Mouse (Mus musculus) 3134 (cell line): ENCODE data around the gene Pcna.
"Not testable (repeated sequence)": the region's sequence is repeated elsewhere in the genome, so short reads cannot be mapped to it uniquely, and the experiment has no call there.

Experiments used
- DNase-seq: peaks from one replicate; pipeline ENCODE4 v3.0.0-alpha.2; 2011; ENCODE audit warnings: low spot score; ENCODE audit not compliant: insufficient read length; ENCODE audit errors: extremely low read depth

The Pcna gene

DNA sequence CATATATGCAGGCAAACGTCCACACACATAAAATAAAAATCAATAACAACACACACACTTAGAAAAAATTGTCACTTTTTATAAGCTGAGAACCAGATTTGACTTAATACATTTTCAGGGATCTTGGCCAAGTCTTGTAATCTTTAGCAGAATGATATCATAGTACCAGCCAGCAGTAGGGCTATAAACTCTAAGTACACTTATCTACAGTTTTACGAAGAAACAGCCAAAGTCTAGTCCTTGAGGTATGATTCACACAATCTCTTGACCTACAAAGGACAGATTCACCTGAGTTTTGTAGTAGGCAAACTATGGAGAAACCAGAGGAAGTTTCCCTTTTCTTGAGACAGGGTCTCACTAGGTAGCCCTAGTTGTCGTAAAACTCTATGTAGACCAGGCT, 13.7 kb downstream of the Pcna start:
- not testable (repeated sequence) for DNase-seq

DNA sequence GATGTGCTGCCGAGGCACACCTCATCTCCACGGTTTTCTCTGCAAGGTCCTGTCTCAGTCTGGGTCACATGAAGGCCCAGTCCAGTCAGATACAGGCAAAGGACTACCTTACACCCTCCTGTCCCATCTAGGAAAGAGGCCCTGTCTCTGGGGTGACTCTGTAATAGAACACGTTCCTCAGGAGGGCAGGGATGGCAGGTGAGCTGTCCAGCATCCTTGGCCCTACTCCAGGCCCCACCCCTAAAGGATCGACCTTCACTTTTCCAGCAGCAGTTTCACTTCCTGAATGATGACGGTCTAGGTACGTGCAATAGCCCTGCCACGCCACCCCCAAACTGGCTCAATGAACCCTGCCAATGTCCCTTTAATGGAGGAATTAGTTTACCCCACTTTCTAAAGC, 17.1 kb downstream of the Pcna start:
- no peak for DNase-seq

DNA sequence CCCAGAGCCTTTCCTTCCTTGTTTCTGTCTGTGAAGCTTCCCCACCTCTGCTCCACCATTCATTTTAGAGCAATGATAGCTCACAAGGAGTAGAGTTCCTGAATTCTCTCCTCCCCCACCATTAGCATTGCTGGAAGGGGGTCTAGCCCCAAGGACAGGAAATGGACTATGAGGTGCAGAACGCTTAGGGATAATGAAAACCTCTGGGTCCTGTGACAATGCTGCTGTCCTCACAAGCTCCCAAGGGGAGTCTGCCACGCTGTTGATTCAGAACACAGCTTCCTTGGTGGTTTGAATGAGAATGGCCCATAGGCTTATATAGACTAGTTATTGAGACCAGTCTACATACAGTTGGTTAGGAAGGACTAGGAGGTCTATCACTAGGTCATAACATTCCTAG, 17.8 kb downstream of the Pcna start:
- DNase-seq, result no peak

DNA sequence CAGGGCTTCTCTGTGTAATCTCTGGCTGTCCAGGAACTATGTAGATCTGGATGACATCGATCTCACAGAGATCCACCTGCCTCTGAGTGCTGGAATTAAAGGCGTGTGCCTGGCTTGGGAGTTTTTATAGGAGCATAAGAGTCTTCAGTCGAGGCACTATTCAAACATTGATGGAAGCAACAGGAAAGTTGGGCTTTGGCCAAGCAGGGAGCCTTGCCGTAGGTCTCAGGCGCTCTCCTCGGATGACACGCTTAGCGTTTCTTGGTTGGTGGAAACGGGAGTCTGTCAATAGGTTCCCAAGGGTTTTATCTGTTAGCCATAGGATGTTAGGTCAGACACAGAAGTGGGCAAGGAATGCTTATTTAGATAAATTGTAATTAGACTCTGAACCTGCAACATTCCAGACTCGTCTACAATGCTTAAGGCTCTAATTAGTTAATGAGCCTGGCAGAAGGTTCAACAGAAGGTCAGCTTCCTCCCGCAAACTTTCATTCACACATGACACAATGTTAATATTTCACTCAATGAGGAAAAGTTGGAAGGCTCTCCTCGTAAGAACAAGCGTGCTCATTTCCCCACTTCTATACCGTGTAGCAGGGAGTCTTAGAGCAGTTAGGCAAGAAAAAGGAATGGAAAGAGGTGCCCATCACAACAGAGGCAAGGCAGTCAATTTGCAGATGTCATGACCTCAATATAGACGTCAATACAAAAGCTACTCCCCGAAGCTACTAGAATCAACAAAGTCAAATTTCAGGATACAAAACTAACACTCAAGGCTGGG, 18.9 kb downstream of the Pcna start:
- DNase-seq, result no peak

DNA sequence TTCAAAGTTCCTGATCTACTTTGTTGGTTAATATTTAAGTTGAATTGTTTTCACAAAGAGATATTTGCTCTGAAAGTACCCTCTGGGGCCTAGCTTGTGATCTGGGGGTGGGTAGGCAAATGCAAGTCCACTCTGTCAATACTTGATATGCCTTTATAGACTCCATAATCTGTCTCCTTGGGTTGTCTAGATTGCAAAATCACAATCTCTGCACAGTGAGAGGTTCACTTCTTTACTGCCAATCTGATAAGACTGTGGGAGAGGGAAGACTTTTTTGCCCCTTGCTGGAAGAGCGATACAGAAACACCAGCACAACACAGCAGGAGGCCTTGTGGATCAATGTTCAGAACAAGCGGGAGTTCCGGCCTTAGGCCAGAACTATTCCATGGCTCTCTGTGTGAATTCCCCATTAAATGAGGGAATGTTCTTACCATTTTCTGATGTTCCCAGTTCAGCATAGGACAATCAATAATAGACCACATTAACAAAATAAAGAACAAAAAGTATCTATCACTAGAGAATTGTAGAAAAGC, 20.6 kb downstream of the Pcna start:
- DNase-seq, result no peak

DNA sequence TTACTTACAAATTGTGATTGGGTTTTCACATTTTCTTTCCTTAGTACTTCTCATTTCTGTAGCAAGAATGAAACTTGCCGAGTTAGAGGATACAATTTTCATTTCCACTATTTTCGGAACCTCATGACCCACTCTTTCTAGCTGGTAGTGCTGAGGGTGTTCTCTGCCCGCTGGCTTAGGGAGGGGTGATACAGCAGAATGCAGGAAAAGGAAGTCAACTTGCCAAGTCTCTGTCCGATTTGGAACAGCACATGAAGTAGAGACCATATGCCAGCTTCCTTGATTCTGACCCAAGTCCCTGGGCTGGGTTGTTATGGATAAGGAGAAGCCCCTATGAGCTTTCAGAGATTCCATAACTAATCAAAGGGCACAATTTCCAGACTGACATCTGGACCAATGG, 28.8 kb downstream of the Pcna start:
- no peak for DNase-seq

DNA sequence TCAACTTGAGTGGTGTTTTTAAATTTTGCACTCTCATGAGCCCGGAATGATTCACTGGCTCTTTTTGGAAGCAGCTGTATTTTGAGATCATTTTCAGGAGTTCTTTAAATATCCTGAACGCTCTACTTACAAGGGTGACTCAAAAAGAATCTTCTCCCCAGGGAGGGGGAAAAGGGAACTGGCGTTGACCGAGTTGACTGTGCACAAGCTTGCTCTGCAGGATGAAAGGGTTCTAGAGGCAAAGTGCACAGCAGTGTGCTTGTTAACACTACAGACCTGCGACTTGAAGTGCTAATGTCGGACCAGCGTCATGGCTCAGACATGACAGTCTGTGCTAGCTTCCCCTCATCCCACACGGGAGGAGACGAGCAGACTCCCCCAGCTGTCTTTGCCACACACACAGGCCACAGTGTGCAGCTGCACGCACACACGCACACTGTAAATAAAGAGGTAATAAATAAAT, 31.5 kb downstream of the Pcna start:
- peak; percentile 64 for DNase-seq

DNA sequence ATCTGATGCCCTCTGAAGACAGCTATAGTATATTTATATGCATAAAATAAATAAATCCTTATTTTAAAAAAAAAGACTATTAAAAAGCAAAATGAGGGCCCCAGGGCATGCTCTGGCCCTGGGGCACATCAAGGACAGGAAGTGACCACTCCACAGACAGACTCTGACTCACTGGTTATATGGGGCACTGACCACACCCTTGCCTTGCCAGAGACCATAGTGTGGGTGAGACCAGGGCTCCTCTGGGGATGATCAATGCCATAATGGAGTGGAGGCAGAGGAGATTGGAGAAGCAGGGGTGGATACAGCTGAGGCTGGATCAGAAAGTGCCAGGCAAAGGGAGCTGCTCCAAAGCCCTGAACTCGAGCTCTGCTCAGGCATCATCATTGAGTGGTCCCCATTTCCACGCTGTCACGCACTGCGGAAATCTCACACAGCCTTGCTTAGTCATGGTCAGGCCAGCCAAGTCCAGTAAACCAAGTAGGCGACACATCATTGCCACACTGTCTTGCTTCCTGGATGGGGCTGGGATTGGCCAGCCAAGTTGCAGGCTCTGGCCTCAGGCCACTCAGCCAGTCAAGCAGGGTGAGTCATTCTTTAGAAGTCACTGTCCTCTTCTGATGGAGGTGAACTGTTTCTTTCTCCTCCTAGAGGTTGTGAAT, 41.0 kb downstream of the Pcna start:
- DNase-seq, result peak; percentile 90

DNA sequence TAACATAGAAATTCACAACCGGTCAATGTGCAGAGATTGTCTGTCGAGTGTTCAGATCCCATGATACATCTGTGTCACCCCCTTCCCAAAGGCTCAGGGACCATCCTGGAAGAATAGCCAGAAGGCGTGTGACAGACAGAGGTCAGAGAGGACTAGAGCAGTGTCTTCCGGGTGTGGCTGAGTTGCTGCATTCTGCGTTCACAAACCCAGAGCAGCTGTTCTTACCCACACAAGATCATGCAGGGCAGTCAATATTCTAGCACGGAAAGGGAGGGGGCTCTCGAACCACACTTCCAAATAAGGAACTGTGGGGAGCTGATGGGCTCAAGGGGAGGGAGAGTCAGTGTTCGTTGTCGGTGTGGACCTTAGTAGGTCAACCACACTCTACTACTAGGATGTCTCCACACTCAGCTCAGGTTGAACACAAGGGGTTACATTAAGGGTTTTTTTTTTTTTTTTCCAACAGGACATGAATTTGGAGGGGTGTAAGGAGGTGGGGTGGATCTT, 42.3 kb downstream of the Pcna start:
- DNase-seq, result no peak

DNA sequence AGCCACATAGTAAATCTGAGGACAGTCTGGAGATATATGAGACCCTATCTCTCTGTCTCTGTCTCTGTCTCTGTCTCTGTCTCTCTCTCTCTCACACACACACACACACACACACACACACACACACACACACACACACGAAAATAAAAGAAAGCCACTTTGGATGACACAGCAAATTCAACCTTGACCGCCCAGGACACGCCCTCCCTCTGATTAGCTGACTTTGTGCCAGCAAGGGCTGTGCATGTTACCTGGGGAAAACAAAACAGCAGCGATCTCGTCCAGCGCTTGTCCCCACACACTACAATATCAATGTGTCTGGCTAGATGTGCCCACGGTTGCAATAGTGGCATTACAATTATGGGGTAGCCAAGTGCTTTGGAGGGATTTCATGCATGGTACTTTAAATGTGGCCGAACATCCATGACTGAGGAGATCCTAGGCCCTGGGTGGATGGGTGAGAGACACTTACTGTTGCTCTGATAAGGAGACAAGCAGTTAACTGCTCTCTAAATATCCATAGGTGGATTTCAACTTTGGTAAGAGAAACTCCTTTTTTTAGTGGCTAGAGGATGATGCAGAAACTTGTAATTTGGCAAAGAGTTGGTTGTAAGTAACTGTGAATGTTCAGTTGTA, 44.8 kb downstream of the Pcna start:
- DNase-seq, result no peak

DNA sequence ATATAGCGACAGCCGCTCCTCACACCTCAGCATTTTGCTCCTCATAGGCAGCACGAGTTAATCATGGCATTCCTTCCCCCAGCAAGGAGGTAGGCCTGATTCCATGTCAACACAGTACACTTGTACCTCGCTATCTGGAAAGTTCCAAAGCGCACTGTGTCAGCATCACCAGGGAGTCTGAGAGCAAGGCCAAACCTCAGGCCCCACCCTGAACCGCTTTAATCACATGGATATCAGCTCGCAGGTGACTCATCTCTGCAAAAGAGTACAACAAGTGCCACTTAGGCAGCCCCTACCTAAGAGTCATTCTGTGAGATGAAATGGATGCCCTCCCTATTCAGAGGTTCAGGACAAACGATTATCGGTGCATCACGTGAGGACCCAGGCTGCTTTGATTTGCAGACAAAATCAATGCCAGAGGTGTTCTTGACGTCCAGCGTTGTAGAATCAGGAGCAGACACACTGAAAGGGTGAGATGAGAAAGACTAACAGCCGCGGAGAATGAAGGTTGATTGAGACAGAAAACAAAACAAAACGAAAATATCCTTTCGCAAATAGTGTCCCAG, 46.7 kb downstream of the Pcna start:
- peak; percentile 33 for DNase-seq

DNA sequence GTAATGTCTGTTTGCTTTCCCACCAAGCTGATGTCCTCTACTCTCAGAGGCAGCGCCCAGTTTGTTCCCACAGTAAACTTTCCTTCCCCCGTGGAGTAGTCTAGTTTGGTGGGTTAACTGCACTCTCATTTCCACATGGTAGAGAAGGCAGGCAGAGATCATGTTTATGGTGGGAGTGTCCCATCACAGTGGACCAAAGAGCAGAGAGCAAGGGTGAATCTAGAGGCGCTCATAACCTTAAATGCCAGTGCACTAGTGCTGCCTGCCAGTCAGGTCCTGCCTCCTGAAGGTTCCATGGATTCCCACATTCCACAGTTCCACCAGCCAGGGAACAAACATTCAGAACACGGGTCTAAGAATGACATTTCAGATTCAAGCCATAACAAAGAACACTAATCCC, 47.6 kb downstream of the Pcna start:
- no peak for DNase-seq

DNA sequence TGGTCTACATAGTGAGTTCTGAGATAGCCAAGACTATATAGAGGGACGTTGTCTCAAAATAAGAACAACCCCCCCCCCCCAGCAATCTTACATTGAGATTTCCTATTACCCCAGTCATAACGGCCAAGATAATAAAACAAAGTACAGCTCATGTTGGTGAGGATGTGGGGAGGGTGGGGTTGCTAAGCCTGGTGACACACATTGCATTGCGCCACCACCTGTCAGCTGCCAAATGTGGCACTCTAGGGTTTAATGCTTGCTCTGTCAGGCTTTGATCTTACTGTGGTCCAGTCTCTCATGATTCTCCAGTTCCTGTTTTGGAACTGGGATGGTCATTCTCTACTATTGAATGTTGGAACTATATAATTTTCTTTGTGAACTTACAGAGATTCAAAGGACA, 49.3 kb downstream of the Pcna start:
- DNase-seq, result peak; percentile 67

DNA sequence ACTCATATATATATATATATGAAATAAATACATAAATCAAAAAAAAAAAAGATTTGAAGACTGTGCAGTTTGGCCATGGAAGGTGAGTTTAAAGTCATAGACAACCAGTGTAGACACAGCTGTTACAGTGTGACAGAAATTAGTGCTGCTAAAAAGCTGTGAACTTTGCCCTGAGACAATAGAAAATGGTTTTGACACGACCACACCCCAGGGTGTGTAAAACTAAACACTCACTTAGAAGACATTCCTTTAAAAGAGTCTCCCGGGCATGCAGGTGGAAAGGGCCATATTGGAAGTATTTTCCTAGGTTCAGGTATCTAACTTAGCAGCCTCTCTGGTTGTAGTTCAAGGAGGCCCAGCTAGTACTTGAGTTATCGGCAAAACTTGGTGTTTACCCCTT, 49.9 kb downstream of the Pcna start:
- no peak for DNase-seq
